Mouse (Mus musculus) neural tube, postnatal 0 days (tissue): ENCODE results near the gene Acad9. TPM values are rescaled to one million over a fixed set of nuclear protein-coding genes. Genes with fewer than 3 reads are reported as not detected.

ENCODE experiments used
- polyA plus RNA-seq: library from polyadenylated mRNA; unstranded; fragments of >200 nt; fragmentation: Nextera tagmentation; extraction: Ambion mirVana; gene quantifications from 2 replicates; pipeline ENCODE4 v1.2.1, GENCODE M21; 2015

Acad9 gene
- polyA plus RNA-seq = 69.2 and 72.7 TPM in 2 replicates

DNA sequence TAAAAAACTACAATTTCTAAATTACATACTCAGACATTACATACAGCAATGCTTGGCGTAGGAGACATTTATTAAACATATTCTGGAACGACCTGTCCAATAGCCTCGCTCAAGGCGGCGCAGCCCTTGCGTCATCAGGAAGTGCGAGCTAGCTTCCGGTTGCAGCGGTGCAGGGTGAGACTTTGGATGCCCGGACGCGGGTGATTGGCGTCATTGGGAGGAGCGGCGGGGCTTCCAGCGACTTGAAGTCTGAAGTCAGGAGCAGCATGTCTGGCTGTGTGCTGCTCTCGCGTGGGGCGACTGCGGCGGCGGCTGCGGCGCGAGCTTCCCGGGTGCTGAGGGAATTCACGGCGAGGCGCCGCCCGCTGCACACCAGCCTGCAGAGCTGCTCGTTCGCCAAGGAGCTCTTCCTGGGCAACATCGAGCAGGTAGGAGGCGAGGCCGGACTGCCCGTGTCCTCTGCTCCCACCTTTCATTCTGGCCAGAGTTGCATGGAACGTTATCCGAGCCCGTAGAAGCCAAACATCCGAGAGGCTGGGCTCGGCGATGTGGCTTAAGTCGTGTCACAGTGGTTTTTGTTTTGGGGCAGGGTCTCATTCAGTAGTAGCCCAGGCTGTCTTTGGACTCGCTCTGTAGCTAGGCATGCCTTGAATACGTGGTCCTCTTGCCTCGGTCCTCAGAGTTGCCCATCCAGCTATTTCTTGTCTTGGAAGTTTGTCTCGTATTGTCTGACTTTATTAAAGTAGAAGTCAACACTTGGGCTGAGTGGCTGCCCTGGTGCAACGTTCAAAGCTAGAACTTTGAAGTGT, at the start of gene Acad9:
Gene Acad9, plus strand, starts transcription at position 137 of the 809 bp plus-strand sequence.

DNA sequence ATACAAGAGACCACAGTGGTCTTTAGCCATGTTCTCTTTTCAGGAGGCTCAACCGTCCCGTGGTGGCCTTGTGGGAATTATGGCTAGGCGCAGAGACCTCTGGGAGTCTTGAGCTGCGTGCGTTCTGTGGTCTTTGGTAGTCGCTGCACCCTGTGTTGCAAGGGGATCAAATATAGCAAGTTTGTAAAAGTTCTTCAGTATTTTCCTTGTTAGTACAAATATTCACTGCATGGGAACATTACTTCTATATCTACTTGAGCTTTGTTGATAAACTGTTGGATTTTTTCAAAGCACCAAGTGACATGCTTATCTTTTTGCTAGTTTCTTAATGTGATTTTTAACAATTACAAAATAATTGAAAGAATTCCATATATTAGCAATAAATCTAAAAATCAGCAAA, 12.3 kb upstream of the Acad9 start, which contains the start of gene Ccdc144b:
Gene Ccdc144b, minus strand, starts transcription at position 101 of the 400 bp plus-strand sequence.

Other genes starting within 250 kb of the Acad9 start
- gene Dcun1d1, start 128.5 kb upstream of the Acad9 start, polyA plus RNA-seq = 85.8 and 97.9 TPM in 2 replicates
- 22.5 and 24.6 TPM in 2 replicates for gene Mccc1, start 65.3 kb upstream of the Acad9 start, polyA plus RNA-seq
- gene Ccdc144b, start 12.4 kb upstream of the Acad9 start, polyA plus RNA-seq = not detected in 2 replicates
- 11.3 and 13.6 TPM in 2 replicates for gene D3Ertd254e, start 85.0 kb downstream of the Acad9 start, polyA plus RNA-seq
- gene Qrfpr, start 156.3 kb downstream of the Acad9 start, polyA plus RNA-seq = 3.1 and 3.8 TPM in 2 replicates